Mouse (Mus musculus): ENCODE results near the gene Nox4. TPM values are rescaled to one million over a fixed set of nuclear protein-coding genes. Genes with fewer than 3 reads are reported as not detected.

The Nox4 gene
- polyA plus RNA-seq, 2 experiments = 0.06 to 0.08 TPM

GRCm38 (mm10) chr7:87227051-87227948, 18.6 kb upstream of the Nox4 start:
- no peak overlapping the region for H3K27ac ChIP-seq
- H3K4me1 ChIP-seq (replicated peaks; ENCODE audit: control insufficient read depth in 2 of 2, insufficient read depth in 2 of 2, low read length in 1 of 2) = no peaks in the 10 kb centered on the region
- ATAC-seq (ENCODE audit: insufficient read depth) (no peak), DNase-seq (ENCODE audit: low read depth in 3 of 3, low spot score in 3 of 3) (no peak)
- WGBS (ENCODE audit: insufficient replicate concordance) = 67% methylated on average over 4 of the region's 4 CpGs
- TF ChIP-seq CTCF (IDR thresholded peaks at IDR 0.05; ENCODE audit: low read depth) = no peak
- no peak for TF ChIP-seq EP300 (IDR thresholded peaks at IDR 0.05; ENCODE audit: low read depth)
- no peak overlapping the region for H3K4me3 ChIP-seq (ENCODE audit: insufficient read depth in 1 of 2, low read depth in 2 of 2, low read length in 2 of 2)
- no peaks in the 10 kb centered on the region for H3K9me3 ChIP-seq (ENCODE audit: control insufficient read depth, low read length)
- no peaks in the 10 kb centered on the region for H3K27me3 ChIP-seq (ENCODE audit: control insufficient read depth, insufficient read depth, low read length)
- no peak overlapping the region for H3K9ac ChIP-seq (replicated peaks)
- H3K36me3 ChIP-seq (replicated peaks; ENCODE audit: control insufficient read depth, insufficient read depth, low read depth) = no peaks in the 10 kb centered on the region
- H3K4me2 ChIP-seq (ENCODE audit: low read depth) = no peak overlapping the region

- TF ChIP-seq CTCF (IDR thresholded peaks at IDR 0.05; ENCODE audit: low read depth) = no peak
- no peak for TF ChIP-seq EP300 (IDR thresholded peaks at IDR 0.05; ENCODE audit: low read depth)
- DNase-seq (ENCODE audit: low read depth in 3 of 3, low spot score in 3 of 3) = no peak
- Histone ChIP-seq H3K9me3 (ENCODE audit: control insufficient read depth, low read length) (no peaks in the 10 kb centered on the region), H3K27ac (no peak overlapping the region), H3K4me2 (ENCODE audit: low read depth) (no peak overlapping the region), H3K9ac (replicated peaks) (no peak overlapping the region), H3K27me3 (ENCODE audit: control insufficient read depth, insufficient read depth, low read length) (no peaks in the 10 kb centered on the region), H3K36me3 (replicated peaks; ENCODE audit: control insufficient read depth, insufficient read depth, low read depth) (no peaks in the 10 kb centered on the region), H3K4me3 (ENCODE audit: insufficient read depth in 1 of 2, low read depth in 2 of 2, low read length in 2 of 2) (no peak overlapping the region), H3K4me1 (replicated peaks; ENCODE audit: control insufficient read depth in 2 of 2, insufficient read depth in 2 of 2, low read length in 1 of 2) (no peaks in the 10 kb centered on the region)
- WGBS (ENCODE audit: insufficient replicate concordance) = 60% methylated on average over 1 of the region's 1 CpGs
- ATAC-seq (ENCODE audit: insufficient read depth) = no peak
These were observed 16.4 kb upstream of the Nox4 start for GRCm38 (mm10) chr7:87229502-87229901.

GRCm38 (mm10) chr7:87241139-87241538, 4.8 kb upstream of the Nox4 start:
- Histone ChIP-seq H3K4me2 (ENCODE audit: low read depth) (no peak overlapping the region), H3K9ac (replicated peaks) (no peak overlapping the region), H3K27ac (no peak overlapping the region), H3K9me3 (ENCODE audit: control insufficient read depth, low read length) (no peaks in the 10 kb centered on the region), H3K36me3 (replicated peaks; ENCODE audit: control insufficient read depth, insufficient read depth, low read depth) (no peaks in the 10 kb centered on the region), H3K27me3 (ENCODE audit: control insufficient read depth, insufficient read depth, low read length) (no peaks in the 10 kb centered on the region), H3K4me3 (ENCODE audit: insufficient read depth in 1 of 2, low read depth in 2 of 2, low read length in 2 of 2) (no peak overlapping the region), H3K4me1 (replicated peaks; ENCODE audit: control insufficient read depth in 2 of 2, insufficient read depth in 2 of 2, low read length in 1 of 2) (no peaks in the 10 kb centered on the region)
- ATAC-seq (ENCODE audit: insufficient read depth) (no peak), DNase-seq (ENCODE audit: low read depth in 3 of 3, low spot score in 3 of 3) (no peak)
- 35% methylated on average over 1 of the region's 1 CpGs for WGBS (ENCODE audit: insufficient replicate concordance)
- TF ChIP-seq CTCF (IDR thresholded peaks at IDR 0.05; ENCODE audit: low read depth) (no peak), EP300 (IDR thresholded peaks at IDR 0.05; ENCODE audit: low read depth) (no peak)

- WGBS (ENCODE audit: insufficient replicate concordance) = under 1% methylated on average over 26 of the region's 30 CpGs
- H3K4me3 ChIP-seq (ENCODE audit: insufficient read depth in 1 of 2, low read depth in 2 of 2, low read length in 2 of 2) = peak overlapping the region; percentile 42 to 47
- no peaks in the 10 kb centered on the region for H3K27me3 ChIP-seq (ENCODE audit: control insufficient read depth, insufficient read depth, low read length)
- no peaks in the 10 kb centered on the region for H3K4me1 ChIP-seq (replicated peaks; ENCODE audit: control insufficient read depth in 2 of 2, insufficient read depth in 2 of 2, low read length in 1 of 2)
- no peak overlapping the region for H3K9ac ChIP-seq (replicated peaks)
- no peaks in the 10 kb centered on the region for H3K9me3 ChIP-seq (ENCODE audit: control insufficient read depth, low read length)
- H3K36me3 ChIP-seq (replicated peaks; ENCODE audit: control insufficient read depth, insufficient read depth, low read depth) = no peaks in the 10 kb centered on the region
- peak; percentile 33; the same call in 1 of the 2 replicates for ATAC-seq (ENCODE audit: insufficient read depth)
- TF ChIP-seq EP300 (IDR thresholded peaks at IDR 0.05; ENCODE audit: low read depth) (no peak), CTCF (IDR thresholded peaks at IDR 0.05; ENCODE audit: low read depth) (no peak)
- peak overlapping the region; percentile 50 for H3K4me2 ChIP-seq (ENCODE audit: low read depth)
- DNase-seq (ENCODE audit: low read depth in 3 of 3, low spot score in 3 of 3) = no peak
- H3K27ac ChIP-seq = no peak overlapping the region
These were observed 661 bp downstream of the Nox4 start for GRCm38 (mm10) chr7:87246580-87246934.

GRCm38 (mm10) chr7:87246940-87247339, 1.0 kb downstream of the Nox4 start:
- Histone ChIP-seq H3K4me2 (ENCODE audit: low read depth) (peak overlapping the region; percentile 50), H3K4me1 (replicated peaks; ENCODE audit: control insufficient read depth in 2 of 2, insufficient read depth in 2 of 2, low read length in 1 of 2) (no peaks in the 10 kb centered on the region), H3K27me3 (ENCODE audit: control insufficient read depth, insufficient read depth, low read length) (no peaks in the 10 kb centered on the region), H3K36me3 (replicated peaks; ENCODE audit: control insufficient read depth, insufficient read depth, low read depth) (no peaks in the 10 kb centered on the region), H3K27ac (no peak overlapping the region), H3K9ac (replicated peaks) (no peak overlapping the region), H3K4me3 (ENCODE audit: insufficient read depth in 1 of 2, low read depth in 2 of 2, low read length in 2 of 2) (peak overlapping the region; percentile 42 to 47), H3K9me3 (ENCODE audit: control insufficient read depth, low read length) (no peaks in the 10 kb centered on the region)
- WGBS (ENCODE audit: insufficient replicate concordance) = 59% methylated on average over 1 of the region's 1 CpGs
- ATAC-seq (ENCODE audit: insufficient read depth) = no peak
- no peak for DNase-seq (ENCODE audit: low read depth in 3 of 3, low spot score in 3 of 3)
- TF ChIP-seq CTCF (IDR thresholded peaks at IDR 0.05; ENCODE audit: low read depth) (no peak), EP300 (IDR thresholded peaks at IDR 0.05; ENCODE audit: low read depth) (no peak)
